Mouse (Mus musculus) adrenal gland, postnatal 10 days (tissue): ENCODE data around the gene Stx8. TPM values are rescaled to one million over a fixed set of nuclear protein-coding genes. Genes with fewer than 3 reads are reported as not detected.

ENCODE experiments used
- DNase-seq: peaks from one replicate; pipeline ENCODE4 v3.0.0; 2021; ENCODE audit warnings: mixed read lengths
- total RNA-seq, 2 experiments: library from RNA; stranded (reverse); gene quantifications; 2 replicates each; pipeline ENCODE4 v1.2.3; 2021

The Stx8 gene
- total RNA-seq, 2 experiments from 2014 or later: 33.2 to 34.1 TPM

DNA sequence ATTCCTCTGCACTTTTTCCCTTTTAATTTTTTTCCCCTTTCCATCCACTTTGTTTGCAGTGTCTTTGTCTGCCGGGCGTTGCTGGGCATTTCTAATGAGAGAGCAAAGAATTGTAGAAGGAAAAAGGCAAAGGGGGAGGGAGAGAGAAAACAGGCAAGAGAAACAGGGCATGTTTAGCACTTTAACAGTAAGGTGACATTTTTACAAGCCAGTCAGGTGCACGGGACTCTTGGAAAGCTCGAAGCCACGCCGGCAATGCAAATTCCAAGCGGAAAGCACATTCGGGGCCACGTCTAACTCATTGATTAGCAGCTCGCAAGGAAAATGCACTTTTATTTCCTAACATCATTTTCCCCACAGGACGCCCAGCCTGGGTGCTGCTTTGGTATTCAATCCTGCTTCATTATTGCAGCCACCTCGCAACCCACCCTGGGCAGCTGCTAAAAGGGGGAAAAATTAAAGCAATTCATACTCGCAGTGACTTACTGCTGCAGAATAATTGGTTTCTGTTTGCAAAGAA lies 179.1 kb downstream of the Stx8 start:
- no peak for DNase-seq

DNA sequence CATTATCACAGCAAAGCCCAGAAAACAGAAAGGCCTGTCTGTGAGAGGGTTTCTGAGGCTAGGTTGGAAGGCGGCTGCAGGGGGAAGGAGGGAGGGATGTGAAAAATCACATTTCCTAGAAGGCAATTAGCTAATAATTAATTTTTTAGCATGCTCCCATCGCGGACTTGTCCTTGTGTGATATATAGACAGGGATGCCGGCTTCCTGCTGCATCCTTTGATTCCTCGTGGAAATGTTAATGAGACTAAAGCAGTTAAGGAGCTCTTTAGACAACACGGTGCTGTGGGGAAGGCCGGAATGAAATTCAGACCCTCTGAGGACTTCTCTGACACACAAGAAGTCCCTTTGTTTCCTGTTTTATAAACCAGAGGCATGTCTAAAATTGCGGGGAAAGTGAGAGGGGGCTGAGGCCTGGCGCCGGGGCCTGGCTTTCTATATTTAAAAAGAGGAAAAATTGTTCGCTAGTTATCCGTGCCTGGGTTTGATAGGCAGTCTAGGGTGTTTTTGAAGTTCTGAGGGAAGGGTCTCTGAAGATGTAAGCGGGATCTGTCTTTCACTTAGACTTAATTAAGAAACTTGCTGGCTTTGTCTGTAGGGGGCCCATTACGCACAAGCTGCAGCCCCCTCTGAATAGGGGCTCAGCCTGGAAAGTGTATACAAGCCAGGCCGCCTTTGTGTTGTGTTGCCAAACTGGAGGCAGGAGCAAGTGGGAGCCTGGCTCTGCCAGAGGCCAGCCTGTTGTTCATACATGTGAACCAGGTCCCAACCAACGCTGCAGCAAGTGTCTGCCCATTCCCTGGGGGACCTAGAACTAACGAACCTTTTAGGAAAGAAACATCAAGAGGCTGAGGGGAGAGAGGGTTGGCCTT lies 179.8 kb downstream of the Stx8 start:
- DNase-seq: no peak

DNA sequence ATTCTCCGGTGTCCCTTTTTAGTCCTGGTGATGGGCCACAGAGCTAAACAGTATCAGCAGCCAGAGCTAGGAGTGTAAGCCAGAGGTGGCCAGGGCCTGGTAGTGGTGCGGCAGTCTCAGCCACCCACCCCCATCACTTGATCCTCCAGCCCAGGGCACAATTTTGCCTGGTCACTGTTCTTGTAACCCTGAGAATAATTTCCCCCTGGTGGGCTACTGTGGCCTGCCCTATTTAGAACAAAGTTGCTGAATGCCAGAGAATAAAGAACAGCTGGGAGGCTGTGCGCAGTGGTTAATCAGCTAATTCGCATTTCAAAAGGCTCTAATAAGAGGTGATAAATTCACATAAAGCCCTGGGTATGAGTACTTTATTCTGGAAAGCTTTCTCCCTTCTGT lies 180.5 kb downstream of the Stx8 start:
- DNase-seq: no peak

DNA sequence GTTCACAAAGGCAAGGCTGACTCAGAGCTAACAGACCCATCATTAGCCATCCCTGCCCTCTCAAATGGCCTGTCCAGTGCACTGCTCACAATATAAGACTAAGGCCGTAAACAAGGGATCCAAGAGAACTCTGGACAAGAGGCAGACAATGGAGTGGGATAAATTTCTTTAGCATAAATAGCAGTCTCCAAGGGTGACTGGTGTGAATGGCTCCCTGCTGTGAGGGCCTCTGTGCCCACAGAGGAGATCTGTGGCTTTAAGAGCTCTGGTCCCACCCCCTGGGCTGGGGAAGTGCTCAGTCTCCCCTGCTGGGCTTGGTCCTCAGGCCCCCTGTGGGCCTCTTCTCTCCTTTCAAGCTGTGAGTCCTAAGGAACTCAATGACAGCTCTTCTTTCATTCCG lies 184.9 kb downstream of the Stx8 start:
- DNase-seq: no peak

DNA sequence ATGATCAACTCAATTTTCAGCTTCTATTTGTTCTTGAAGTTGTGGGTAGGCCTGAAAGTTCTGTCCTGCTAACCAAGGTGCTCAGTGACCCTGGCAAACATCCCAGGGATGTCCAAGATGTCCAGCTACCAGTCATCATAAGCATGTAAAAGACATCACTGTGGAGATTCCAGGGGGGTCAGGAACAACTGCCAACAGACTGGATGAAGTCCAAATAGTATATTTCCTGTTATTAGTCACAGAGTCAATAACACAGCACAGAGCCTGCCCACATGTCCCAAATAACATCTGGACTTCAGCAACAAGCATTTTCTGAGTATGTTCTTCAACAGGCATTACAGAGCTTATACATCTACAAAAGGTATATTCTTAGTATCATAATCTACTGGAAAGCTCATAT lies 189.8 kb downstream of the Stx8 start:
- no peak for DNase-seq

DNA sequence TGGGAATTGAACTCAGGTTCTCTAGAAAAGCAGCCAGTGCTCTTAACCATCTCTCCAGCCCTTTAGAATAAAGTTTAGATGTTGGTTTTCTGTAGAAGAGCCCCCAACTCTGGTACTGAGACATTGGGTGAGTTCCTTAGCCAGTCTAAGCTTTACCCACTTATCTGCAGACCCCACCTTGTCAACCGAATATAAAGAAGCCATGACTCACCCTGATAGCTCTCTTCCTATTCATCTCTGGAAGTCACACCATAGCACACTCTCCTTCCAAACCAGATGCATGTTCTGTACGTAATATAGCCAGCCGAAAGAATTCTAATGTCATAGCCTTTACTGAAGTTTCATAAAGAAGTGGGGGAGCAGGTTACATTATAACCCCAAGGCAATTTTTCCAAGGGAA lies 192.2 kb downstream of the Stx8 start:
- DNase-seq: no peak

DNA sequence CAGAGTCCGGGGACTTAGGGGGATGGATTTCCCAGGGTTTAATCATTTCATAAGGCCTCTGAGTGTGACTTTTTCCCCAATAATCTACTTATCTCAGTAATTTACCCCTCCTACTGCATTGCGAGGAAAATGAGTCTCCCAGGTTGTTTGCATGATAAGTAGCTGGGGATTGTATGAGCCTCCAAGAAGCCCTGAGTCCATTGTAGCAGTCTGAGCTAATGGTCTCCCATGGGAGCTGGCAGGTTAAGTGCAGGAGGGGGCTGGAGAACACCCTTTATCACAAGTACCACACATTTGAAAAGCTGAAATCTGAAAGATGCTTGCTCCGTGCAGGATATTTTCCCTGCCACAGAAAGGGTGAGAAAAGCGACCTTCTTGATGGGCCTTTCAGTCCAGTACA lies 193.9 kb downstream of the Stx8 start:
- no peak for DNase-seq

DNA sequence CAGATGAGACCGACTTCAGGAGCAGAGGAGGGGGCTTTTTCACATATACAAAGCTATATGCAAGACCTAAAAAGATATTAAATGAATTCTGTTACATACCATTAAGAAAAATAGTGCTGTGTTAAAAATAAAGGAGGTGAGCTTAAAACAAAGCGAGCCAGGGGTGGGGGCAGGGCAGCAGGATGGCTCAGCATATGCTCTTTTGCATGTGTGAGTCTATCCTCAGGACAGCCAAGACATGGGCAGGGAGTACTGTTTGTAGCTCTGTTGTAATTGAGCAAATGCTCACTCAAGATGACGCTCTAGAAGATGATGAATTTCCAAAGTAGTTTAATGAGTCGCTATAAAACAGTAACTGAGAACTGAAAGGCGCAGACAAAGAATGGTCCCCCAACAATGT lies 198.4 kb downstream of the Stx8 start:
- DNase-seq: no peak

DNA sequence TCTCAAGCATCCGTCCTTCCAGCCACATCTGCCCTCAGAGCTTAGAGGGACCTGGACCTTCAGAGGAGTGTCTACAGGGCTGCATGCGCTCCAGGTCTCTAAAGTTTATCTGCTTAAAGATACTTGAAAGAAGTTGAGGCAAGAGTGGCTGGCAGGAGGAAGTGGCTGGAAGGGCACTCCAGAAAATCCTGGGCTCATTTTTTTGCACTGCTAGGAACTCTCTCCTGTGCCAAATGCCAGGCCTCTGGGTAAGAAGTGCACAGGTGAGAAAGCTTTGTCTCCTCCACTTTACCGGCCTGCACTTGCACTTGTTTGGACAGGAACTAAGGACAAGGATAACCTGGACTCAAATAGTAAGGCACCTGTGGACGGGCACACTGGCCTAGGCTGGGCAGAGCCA lies 202.4 kb downstream of the Stx8 start:
- no peak for DNase-seq

DNA sequence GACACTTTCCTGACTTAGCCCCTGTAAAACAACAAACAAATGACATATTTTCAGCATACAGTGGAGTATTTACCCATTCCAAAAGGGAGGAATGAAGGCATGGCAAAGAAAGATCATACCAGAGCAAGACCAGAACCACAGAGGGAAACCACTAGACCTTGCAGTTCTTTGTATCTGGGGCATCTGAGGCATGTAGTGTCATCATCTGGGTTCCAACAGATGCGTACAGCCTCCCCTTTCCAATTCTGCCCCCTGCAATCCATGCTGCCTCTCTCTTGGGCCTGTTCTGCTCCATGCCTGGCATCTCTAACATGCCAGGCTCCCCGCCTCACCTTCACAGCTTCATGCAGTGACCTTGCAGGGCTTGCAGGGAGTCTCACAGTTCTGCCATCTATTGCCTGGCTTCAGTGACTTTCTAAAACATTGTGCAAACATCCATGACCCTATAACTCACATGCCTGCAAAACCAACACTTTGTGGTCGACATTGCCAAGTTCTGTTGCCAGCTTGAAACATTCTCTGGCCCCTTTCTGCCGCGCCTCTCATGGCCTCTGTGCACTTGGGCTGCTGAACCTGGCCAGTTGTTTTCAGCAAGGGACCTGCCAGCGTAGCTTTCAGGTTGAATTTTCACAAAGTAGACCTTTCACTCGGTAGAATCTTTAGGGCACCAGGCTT lies 206.1 kb downstream of the Stx8 start:
- peak; percentile 58 for DNase-seq

DNA sequence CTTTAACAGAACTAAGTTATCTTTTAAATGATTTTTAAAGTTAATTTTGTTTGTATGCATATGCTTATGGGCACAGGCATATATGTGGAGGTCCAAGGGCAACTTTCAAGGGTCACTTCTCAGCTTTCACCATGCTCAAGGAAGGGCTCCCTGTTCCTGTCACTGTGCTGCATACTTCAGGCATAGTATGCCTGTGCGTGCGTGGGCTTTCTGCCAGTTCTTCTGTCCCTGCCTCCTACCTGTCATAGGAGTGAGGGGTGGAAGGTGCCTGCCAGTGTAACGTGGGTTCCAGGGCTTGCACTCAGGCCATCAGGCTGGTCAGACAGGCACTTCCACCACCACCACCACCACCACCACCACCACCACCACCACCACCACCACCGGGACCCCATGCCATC lies 206.7 kb downstream of the Stx8 start:
- no peak for DNase-seq

DNA sequence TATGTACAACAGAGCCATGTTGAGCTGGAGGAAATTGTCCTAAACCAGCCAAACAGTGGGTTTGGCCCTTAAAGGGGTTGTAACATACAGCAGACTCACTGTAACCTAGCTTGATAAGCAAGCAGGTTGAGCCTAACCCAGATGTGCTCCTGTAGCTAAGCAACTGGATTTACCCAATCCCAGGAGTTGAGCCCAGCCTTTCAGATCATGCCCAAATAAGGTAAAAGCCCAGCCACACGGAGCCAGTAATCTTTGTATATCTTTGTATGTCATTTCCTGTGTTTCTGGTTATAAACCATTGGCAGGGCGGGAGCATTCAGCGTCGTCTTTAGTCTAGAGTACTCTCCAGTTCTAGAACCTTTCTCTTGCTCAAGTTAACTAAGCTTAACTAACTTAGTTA lies 210.6 kb downstream of the Stx8 start:
- no peak for DNase-seq

DNA sequence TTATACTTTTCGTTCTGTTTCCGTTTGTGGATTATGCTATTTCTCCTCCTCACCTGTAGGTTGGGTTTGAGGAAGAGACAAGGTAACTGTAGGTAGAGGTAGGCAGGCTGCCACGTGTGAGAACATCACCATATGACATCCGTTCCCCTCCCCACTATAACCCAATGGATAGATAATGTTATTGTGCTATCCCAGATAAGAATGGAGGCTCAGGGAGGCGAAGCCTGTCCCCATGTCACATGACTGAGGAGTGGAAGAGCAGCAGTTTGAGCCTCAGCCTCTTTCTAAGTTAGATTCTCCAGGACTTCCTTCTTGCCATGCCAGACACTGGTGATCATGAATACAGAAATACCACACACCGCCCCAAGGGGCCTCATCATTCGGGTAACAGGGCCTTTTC lies 211.4 kb downstream of the Stx8 start:
- DNase-seq: no peak

DNA sequence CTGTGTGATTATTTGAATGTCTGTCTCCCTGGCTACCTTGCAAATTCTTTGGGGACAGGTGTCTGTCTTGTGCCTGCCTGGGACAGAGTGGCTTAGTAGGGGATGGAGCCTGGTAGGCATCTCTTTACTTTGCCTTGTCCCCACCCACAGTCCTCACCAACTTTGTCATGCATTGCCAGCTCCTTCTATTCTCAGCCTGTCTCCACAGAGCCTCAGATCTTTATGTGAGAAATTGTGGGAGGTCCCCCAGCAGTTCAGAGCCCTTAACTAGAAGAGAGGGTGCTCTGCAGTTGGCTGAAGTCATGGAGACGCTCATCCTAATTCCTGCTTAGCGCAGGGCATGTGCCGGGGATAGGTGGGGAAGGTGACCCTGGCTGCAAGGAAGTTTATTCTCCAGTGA lies 219.7 kb downstream of the Stx8 start:
- DNase-seq: no peak

DNA sequence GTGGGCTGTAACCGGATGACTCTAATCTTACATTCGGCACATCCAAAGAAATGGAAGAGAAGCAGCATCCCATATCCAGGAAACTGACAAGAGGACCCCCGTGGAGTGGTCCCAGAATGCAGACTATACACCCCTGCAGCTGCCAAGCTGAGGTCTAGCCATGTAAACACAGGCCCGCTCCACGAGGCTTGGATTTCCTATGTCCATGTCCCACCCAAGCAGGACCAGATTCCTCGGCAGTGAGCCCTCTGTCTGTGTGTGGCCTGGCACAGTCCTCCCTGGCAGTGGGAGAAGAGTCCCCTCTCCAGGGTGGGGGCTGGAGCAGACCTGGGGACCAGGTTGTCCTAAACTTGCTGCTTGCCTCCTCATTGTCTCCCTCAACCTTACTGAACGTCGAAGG lies 221.2 kb downstream of the Stx8 start:
- no peak for DNase-seq

DNA sequence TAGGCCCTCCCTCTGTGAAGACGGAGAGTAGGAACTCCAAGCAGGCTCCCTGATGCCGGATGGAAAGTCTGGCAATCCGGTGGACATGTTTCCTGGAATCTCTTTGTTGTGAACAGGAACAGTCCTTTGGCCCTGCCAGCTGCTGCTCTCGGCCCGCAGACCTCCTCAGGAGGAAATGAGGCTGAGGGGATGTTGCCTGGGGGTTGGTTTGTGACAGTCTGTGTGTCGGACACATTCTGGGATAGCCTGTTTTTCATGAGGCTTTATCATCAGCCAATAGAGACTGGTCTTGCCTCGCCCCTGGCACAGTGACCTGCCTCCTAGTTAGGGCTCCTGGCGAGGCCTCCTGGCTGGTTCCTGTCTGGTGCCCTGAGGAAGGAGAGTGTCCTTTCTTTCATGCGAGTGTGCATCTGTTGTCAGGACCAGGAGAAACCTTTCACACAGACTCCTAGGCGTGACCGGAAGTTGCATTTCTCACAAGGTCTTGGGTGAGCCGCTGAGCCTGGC lies 222.8 kb downstream of the Stx8 start:
- peak; percentile 45 for DNase-seq

DNA sequence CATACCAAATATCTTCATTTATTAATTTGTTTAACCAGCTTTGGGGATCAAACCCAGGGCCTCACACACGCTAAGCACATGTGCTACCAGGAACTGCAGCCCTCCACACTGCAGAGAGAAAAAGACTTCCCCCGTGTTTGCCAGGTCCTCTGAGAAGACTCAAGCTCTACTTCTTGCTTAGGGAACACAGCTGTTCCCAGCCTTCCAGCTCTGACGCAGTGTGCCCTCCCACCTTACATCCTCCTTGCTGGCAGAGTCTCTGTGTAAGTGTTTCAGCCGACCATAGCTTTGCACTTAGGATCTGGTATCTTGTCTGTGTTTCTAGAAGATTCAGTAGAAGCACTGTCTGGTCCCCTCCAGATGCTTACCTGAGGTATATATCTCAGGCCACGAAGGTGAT lies 224.9 kb downstream of the Stx8 start:
- no peak for DNase-seq

DNA sequence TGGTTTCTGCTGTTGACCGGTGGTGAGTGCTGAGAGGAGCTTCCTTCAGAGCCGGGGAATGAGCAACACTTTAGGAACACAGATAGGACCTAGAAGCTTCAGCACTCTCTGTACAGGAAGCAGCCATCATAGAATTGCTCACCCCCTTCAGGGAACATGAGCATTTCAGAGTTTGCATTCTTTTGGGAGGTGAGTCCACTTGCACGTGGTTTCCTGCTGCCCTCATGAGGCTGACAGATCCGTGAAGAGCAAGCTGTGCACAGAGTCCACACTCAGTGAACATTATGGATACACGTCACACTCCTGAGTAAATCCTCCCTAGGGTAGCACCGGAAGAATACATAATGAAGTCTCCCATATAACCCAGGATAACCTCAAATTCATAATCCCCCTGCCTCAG lies 229.2 kb downstream of the Stx8 start:
- no peak for DNase-seq

DNA sequence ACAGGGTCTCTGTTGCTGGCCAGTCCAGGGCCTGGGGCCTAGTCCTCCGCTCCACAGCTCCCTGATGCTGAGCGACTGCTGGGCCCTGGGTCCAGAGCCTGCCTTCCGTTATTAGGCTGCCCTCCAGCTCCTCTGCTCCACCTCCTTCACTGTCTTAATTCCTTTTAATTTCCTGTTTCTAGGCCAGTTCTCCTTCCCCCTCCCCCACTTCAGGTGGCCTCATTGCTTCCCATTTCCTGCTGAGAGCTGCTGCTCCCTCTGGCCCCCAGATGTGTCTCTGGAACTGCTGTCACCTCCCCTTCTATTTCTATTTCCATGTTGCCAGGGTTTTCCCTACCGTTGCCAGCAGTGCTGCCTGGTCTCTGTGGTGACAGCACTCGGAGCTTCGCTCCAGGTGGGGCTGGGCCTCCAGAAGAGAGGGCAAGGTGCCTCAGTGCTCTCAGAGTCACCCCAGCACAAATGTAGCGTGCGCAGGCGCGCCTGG lies 229.7 kb downstream of the Stx8 start:
- no peak for DNase-seq

DNA sequence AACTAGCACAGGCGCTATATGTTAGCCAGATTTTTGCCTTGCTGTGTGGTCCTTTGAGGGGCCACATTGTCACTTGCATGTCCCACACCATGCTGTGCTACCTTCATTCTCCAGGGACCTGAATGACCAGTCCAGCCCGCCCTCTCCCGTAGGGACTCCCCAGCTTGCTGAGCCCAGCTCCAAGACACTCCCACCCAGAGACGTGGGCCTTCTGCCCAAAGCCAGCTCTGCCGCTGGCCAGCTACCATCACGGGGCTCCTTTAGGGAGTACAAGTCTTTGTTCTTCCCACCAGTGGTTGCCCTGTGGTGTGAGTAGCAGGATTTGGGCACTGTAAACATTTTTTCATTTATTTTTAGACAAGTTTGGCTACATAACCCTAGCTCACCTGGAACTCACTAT lies 230.6 kb downstream of the Stx8 start:
- DNase-seq: peak; percentile 69

DNA sequence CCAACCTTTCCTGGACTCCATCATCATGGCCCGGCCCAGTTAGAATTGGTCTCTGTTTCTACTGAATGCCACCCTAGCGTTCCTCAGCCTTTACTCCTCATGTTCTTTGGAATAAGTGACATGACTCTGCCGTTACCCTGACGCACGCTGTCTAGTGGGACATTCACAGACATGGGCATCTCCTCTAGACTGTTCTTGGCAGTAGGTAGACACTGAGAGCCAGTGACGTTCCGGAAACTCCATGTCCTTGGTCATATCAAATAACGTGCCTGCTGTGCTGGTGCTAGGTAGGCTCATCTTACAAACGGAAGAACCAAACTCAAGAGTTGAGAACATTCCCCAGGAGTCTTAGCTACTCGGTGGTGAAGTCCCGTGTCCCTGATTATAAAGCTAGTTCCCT lies 231.5 kb downstream of the Stx8 start:
- no peak for DNase-seq

DNA sequence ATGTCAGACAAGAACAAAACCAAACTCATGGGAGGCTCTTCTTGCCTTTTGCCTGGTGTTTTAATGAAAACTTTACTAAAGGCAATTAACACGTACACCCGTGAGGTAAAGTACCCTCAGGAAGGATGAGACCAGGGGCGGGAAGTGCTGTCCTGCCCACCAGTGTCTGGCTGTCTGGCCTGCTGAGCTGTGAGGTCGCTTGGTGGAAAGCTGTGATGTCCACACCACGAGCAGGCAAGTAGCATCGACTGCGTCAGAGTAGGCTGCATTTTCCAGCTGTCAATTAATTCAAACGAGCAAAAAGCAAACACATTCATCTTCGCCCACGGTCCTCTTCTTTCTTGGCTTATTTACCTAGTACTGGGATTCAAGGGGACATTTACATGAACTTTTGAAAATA lies 232.7 kb downstream of the Stx8 start:
- DNase-seq: no peak

DNA sequence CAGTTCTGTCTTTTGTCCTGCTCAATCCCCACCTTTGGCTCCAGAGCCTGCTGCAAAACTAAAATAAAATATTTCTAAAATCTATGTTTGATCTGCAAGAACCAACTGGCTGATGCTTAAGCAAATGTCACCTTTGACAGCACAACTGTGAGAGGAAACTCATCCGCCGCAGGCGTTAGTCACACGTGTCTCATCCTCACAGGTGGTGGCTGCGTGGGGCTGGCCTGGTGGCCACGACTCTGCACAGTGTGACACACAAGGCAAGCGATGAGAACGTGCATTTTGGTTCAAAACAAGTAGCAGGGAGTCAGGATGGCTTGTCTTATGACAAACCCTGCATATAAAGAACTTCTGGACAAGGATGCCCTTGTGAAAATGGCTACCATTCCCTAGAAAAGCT lies 233.1 kb downstream of the Stx8 start:
- DNase-seq: no peak
